Mouse (Mus musculus) ES-E14 (cell line): ENCODE data around the gene Ttc27. TPM values are rescaled to one million over a fixed set of nuclear protein-coding genes. Genes with fewer than 3 reads are reported as not detected.

Source experiments
- DNase-seq: peaks from one replicate; pipeline ENCODE4 v3.0.0-alpha.2; 2013; ENCODE audit warnings: low read depth, low spot score
- H3K27ac ChIP-seq: 2 replicates; pipeline ENCODE4 v1.5.1; 2012; ENCODE audit warnings: low read depth, mild to moderate bottlenecking, low read length, moderate library complexity, mixed read lengths; ENCODE audit not compliant: poor library complexity, insufficient read depth, severe bottlenecking
- H3K36me3 ChIP-seq: 2 replicates; pipeline ENCODE4 v1.6.1; 2012; ENCODE audit warnings: mild to moderate bottlenecking, low read length, moderate library complexity, mixed read lengths; ENCODE audit not compliant: control insufficient read depth, poor library complexity, insufficient read depth, severe bottlenecking
- H3K4me1 ChIP-seq, 2 experiments: fragments of 150-350 bp in 1 of 2; sonication (generic) in 1 of 2; 2 replicates each; pipeline ENCODE4 v1.6.1; 2012; ENCODE audit warnings: low read length in 2 of 2, mild to moderate bottlenecking in 1 of 2, mixed read lengths in 1 of 2; ENCODE audit not compliant: control insufficient read depth in 2 of 2, insufficient read depth in 2 of 2, poor library complexity in 1 of 2
- H3K4me3 ChIP-seq, 2 experiments: fragments of 150-350 bp in 1 of 2; sonication (generic) in 1 of 2; 2 replicates each; pipeline ENCODE4 v1.5.1; 2012; ENCODE audit warnings: low read length in 2 of 2, low read depth in 1 of 2, mild to moderate bottlenecking in 1 of 2, mixed read lengths in 1 of 2; ENCODE audit not compliant: insufficient read depth in 1 of 2, poor library complexity in 1 of 2, severe bottlenecking in 1 of 2
- H3K9ac ChIP-seq: 2 replicates; pipeline ENCODE4 v1.6.1; 2012; ENCODE audit warnings: low read depth, mild to moderate bottlenecking, low read length, mixed read lengths; ENCODE audit not compliant: poor library complexity, insufficient read depth, severe bottlenecking
- H3K9me3 ChIP-seq: fragments of 150-350 bp; sonication (generic); 2 replicates; pipeline ENCODE4 v1.6.1; 2012; ENCODE audit warnings: low read depth, mild to moderate bottlenecking, low read length; ENCODE audit not compliant: control insufficient read depth, insufficient read depth
- CHD2 ChIP-seq: IDR thresholded peaks from 2 replicates; pipeline ENCODE4 v1.6.1; 2014; ENCODE audit warnings: mild to moderate bottlenecking, low read depth, low read length, inconsistent platforms
- HCFC1 ChIP-seq: IDR thresholded peaks from 2 replicates; pipeline ENCODE4 v1.6.1; 2012; ENCODE audit warnings: low read length, inconsistent platforms, borderline replicate concordance; ENCODE audit not compliant: insufficient read depth
- MAFK ChIP-seq: IDR thresholded peaks from 2 replicates; pipeline ENCODE4 v1.6.1; 2014; ENCODE audit warnings: mild to moderate bottlenecking, low read depth, low read length, inconsistent platforms; ENCODE audit not compliant: insufficient read depth
- ZC3H11A ChIP-seq: IDR thresholded peaks from 2 replicates; pipeline ENCODE4 v1.6.1; 2012; ENCODE audit warnings: low read depth, mild to moderate bottlenecking, inconsistent platforms, low read length, borderline replicate concordance
- ZNF384 ChIP-seq: IDR thresholded peaks from 2 replicates; pipeline ENCODE4 v1.6.1; 2012; ENCODE audit warnings: low read depth, low read length, inconsistent platforms
- in situ Hi-C, 2 experiments: fragments of 600-800 bp; cut with MboI; formaldehyde crosslinking; loops; one replicate each; pipeline ENCODE4 v1.15.1; 2025; ENCODE audit warnings: low sequenced_read_pairs in 2 of 2, inconsistent platforms in 1 of 2; ENCODE audit not compliant: unreplicated experiment in 2 of 2
- total RNA-seq: library from RNA; depleted of rRNA; stranded (reverse); fragments of 300-350 nt; gene quantifications from 2 replicates; pipeline ENCODE4 v1.2.3, GENCODE M21; 2012

Ttc27 gene
- total RNA-seq, 1 experiment: 52.3 TPM

DNA sequence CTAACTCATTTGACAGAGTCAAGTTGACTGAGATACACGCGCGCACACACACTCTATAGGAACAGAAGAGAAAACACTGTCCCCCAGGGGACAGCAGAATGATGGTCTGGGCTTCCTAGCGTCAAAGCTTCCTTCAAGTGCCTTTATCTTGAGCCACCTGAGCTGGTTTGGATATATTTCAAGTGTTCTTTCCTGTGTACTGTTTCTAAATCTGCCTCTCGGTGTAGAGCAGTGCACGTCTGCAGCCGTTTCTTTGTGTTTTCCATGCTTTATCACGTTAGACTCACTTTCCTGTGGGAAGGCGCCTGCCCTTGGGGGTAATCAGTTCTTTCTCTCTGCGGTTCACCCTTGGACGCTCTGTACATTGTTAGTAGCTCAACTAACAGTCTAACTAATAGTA is 17.9 kb downstream of the Ttc27 start:
- H3K9ac ChIP-seq: no peak overlapping the region
- H3K9me3 ChIP-seq: no peaks in the 10 kb centered on the region
- H3K4me3 ChIP-seq: no peak overlapping the region
- H3K27ac ChIP-seq: no peak overlapping the region
- no peak for DNase-seq
- in situ Hi-C loops: no loop called here
- no peaks in the 10 kb centered on the region for H3K4me1 ChIP-seq
- TF ChIP-seq HCFC1 (no peak), ZNF384 (no peak), ZC3H11A (no peak), CHD2 (no peak), MAFK (no peak)
- H3K36me3 ChIP-seq: peaks cover 5% of the 10 kb centered on the region; the same call in 1 of the 2 replicates

DNA sequence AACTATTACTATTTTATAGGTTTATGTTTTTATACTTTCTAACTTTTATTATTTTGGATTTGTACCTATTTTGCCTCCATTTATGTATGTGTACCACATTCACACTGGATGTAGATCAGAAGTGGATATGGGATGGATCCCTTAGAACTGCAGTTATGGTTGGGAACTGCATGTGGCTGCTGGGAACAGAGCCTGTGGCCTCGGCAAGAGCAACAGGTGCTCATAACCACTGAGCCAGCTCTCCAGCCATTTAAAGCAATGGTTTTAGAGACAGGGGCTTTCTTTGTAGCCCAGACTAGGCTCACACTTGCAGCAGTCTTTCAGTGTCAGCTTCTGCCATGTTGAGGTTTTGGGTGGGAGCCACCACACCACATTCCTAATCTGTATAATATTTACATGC is 32.1 kb downstream of the Ttc27 start:
- Histone ChIP-seq H3K9me3 (no peaks in the 10 kb centered on the region), H3K27ac (no peak overlapping the region), H3K4me1 (no peaks in the 10 kb centered on the region), H3K36me3 (peaks cover 7% of the 10 kb centered on the region; the same call in 1 of the 2 replicates), H3K9ac (no peak overlapping the region), H3K4me3 (no peak overlapping the region)
- in situ Hi-C loops: no loop called here
- no peak for TF ChIP-seq ZNF384
- no peak for TF ChIP-seq ZC3H11A
- no peak for TF ChIP-seq HCFC1
- TF ChIP-seq CHD2: no peak
- TF ChIP-seq MAFK: no peak
- DNase-seq: no peak

DNA sequence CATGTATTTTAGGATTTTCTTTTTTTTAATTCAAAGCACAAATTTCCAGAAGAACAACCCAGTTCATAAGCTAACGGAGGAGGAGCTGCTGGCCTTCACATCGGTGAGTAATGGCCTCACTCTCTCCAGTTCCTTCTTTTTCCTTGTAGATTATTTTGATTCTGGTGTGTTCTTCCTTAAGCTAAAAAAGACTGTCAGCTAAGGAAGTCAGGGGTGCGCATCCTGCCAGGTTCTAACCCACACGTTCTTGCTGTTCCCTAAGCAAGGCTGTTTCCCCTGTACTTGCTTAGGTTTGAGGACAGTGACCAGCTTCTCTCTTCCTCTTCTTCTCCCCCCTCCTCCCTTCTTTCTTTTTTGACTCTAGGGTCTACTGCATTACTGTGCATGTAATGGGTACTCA is 33.5 kb downstream of the Ttc27 start:
- no peak for DNase-seq
- H3K9me3 ChIP-seq: no peaks in the 10 kb centered on the region
- H3K9ac ChIP-seq: no peak overlapping the region
- H3K36me3 ChIP-seq: peaks cover 4% of the 10 kb centered on the region; the same call in 1 of the 2 replicates
- no peak overlapping the region for H3K4me3 ChIP-seq
- H3K4me1 ChIP-seq: no peaks in the 10 kb centered on the region
- TF ChIP-seq ZC3H11A (no peak), ZNF384 (no peak), HCFC1 (no peak), CHD2 (no peak), MAFK (no peak)
- H3K27ac ChIP-seq: no peak overlapping the region
- in situ Hi-C loops: no loop called here

DNA sequence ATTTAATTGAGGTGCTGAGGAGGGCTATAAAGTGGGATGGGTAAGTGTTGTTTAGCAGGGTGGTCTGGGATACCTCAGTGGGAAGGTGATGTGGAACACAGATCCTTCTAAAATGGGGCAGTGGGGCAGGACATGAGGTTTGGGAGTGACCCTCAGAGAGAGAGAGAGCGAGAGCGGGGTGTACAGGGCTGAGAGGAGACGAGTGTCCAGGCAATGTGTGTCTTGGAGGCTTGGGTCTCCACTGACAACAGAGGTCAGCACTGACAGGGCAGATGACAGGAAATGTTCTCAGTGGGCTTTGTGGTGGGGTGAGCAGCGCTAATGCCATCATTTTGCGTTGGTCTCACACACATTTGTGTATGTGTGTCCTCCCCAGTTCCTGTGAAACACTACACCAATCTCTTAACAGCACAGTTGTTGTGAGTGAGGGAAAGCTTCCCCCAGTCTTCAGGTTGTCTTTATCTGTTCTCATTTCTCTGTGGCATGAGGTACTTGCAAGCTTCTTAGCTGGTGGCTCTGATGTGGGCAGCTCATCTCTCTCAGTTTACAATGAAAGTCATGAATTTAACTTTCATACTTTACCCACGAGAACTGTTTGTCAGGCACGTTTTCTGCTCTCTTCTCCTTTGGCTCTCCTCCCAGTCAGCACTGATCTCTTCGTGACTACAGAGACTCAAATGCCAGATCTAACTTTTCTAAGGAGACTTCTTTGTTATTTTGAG is 35.5 kb downstream of the Ttc27 start:
- peaks cover 4% of the 10 kb centered on the region; the same call in 1 of the 2 replicates for H3K36me3 ChIP-seq
- no peak overlapping the region for H3K27ac ChIP-seq
- no peak overlapping the region for H3K9ac ChIP-seq
- in situ Hi-C loops: no loop called here
- no peaks in the 10 kb centered on the region for H3K9me3 ChIP-seq
- H3K4me3 ChIP-seq: no peak overlapping the region
- H3K4me1 ChIP-seq: no peaks in the 10 kb centered on the region
- DNase-seq: no peak
- TF ChIP-seq ZC3H11A: no peak
- no peak for TF ChIP-seq CHD2
- TF ChIP-seq ZNF384: no peak
- TF ChIP-seq MAFK: no peak
- TF ChIP-seq HCFC1: no peak

DNA sequence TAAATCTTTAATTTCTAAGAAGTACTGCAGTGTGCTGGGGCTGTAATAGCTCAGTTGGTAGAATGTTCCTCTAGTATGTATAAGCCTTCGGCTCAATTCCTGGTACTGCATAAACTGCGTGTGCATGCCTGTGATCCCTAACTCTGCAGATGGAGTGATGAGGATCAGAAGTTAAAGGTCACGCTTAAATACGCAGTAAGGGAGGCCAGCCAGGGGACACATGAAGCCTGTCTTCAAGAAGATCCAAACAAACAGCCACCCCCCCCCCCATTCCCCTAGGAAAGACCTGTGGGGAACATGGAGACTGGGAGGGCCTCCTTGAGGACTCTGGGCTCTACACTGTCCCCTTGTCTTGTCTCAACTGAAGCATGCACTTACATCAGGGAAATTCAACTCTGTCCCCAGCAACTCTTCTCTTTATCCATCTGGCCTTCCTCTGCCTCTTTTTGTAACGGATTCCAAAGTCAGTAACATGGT is 36.1 kb downstream of the Ttc27 start:
- Histone ChIP-seq H3K4me3 (no peak overlapping the region), H3K36me3 (peaks cover 4% of the 10 kb centered on the region; the same call in 1 of the 2 replicates), H3K4me1 (no peaks in the 10 kb centered on the region), H3K9ac (no peak overlapping the region), H3K9me3 (no peaks in the 10 kb centered on the region), H3K27ac (no peak overlapping the region)
- DNase-seq: no peak
- no peak for TF ChIP-seq MAFK
- no peak for TF ChIP-seq ZC3H11A
- no peak for TF ChIP-seq ZNF384
- no peak for TF ChIP-seq CHD2
- TF ChIP-seq HCFC1: no peak
- in situ Hi-C loops: no loop called here
